Comparison of ENCODE assay signal across 24 mouse cellular contexts in the genomic region with DNA sequence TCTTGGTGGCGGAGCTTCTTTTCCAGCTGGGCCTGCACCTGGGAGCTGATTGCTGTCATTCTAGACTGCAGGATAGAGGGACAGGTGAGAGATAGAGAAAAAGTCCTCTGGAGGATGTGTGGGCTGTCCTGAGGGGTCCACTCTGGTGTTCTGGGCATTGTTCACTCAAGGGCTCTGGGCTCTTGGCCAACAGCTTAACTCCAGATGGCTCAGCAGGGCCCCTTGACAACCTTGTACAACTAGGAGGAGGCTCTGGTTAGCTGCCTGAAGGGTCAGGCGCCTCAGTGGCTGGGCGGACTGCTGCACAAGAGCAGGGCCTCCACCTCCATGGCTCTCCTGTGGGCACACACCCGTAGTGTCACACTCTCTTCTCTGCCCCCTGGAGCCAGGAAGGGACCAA. TPM values are rescaled to one million over a fixed set of nuclear protein-coding genes. Genes with fewer than 3 reads are reported as not detected.
DNase-seq lines count a peak whose midpoint lies in the region; ATAC-seq and TF ChIP-seq lines count a peak whose summit lies in the region.
"Had no signal": no experiment of that assay in that cellular context is flagged by ENCODE, and none has a peak within 500 bp of the region (broad histone marks: within the 10 kb centered on the region; RNA-seq: fewer than 3 reads in every experiment).

No protein-coding gene starts in this region.

- no peak for TF ChIP-seq CTCF in lung, embryonic 14.5 days (IDR thresholded peaks at IDR 0.05; ENCODE audit: low read depth)
- TF ChIP-seq CTCF in brain, embryonic 14.5 days (IDR thresholded peaks at IDR 0.05; ENCODE audit: borderline replicate concordance, extremely low read depth, insufficient read depth, insufficient read length), result no peak

- H3K9ac ChIP-seq in forebrain, embryonic 14.5 days (ENCODE audit: low read length), result no peak overlapping the region
- no peak overlapping the region for H3K9ac ChIP-seq in forebrain, embryonic 15.5 days (replicated peaks)
- H3K9ac ChIP-seq in heart, embryonic 15.5 days, result no peak overlapping the region
- H3K9ac ChIP-seq in lung, embryonic 14.5 days, result no peak overlapping the region
- H3K9ac ChIP-seq: hindbrain, embryonic 12.5 days; liver, embryonic 13.5 days had no signal

- no peak overlapping the region for H3K27ac ChIP-seq in forebrain, embryonic 14.5 days (ENCODE audit: low read depth, low read length)
- no peak overlapping the region for H3K27ac ChIP-seq in forebrain, embryonic 15.5 days (replicated peaks)
- H3K27ac ChIP-seq in heart, embryonic 15.5 days, result peak overlapping the region; percentile 55
- no peak overlapping the region for H3K27ac ChIP-seq in lung, embryonic 14.5 days (ENCODE audit: low read depth)
- H3K27ac ChIP-seq: hindbrain, embryonic 12.5 days; layer of hippocampus, adult 2 months; liver, embryonic 13.5 days had no signal

- 53% methylated on average over 4 of the region's 4 CpGs for whole genome bisulfite sequencing in forebrain, embryonic 14.5 days
- WGBS in forebrain, embryonic 15.5 days, result 52% methylated on average over 4 of the region's 4 CpGs
- 31% methylated on average over 4 of the region's 4 CpGs for WGBS in heart, embryonic 15.5 days
- 55% methylated on average over 4 of the region's 4 CpGs for WGBS in lung, embryonic 14.5 days

- no peak overlapping the region for H3K4me2 ChIP-seq in forebrain, embryonic 14.5 days (ENCODE audit: low read length)
- H3K4me2 ChIP-seq in forebrain, embryonic 15.5 days (replicated peaks), result no peak overlapping the region
- H3K4me2 ChIP-seq in heart, embryonic 15.5 days, result no peak overlapping the region
- no peak overlapping the region for H3K4me2 ChIP-seq in lung, embryonic 14.5 days
- H3K4me2 ChIP-seq: hindbrain, embryonic 12.5 days; liver, embryonic 13.5 days had no signal

- no peaks in the 10 kb centered on the region for H3K9me3 ChIP-seq in forebrain, embryonic 14.5 days (replicated peaks; ENCODE audit: control insufficient read depth, low read length)
- H3K9me3 ChIP-seq in forebrain, embryonic 15.5 days, result no peaks in the 10 kb centered on the region
- no peaks in the 10 kb centered on the region for H3K9me3 ChIP-seq in heart, embryonic 15.5 days (replicated peaks)
- H3K9me3 ChIP-seq in lung, embryonic 14.5 days (ENCODE audit: low read depth, low read length), result no peaks in the 10 kb centered on the region
- H3K9me3 ChIP-seq: hindbrain, embryonic 12.5 days; liver, embryonic 13.5 days had no signal

- ATAC-seq in forebrain, embryonic 14.5 days, result no peak
- no peak for ATAC-seq in forebrain, embryonic 15.5 days (replicated peaks)
- peak; percentile 70 for ATAC-seq in heart, embryonic 15.5 days (replicated peaks; ENCODE audit: insufficient number of reproducible peaks, insufficient read depth, low FRiP score, low read depth)
- ATAC-seq in lung, embryonic 14.5 days (ENCODE audit: insufficient read depth), result peak; percentile 7; the same call in 1 of the 2 replicates

- no peaks in the 10 kb centered on the region for H3K36me3 ChIP-seq in forebrain, embryonic 14.5 days (ENCODE audit: control insufficient read depth, insufficient read depth, low read length)
- no peaks in the 10 kb centered on the region for H3K36me3 ChIP-seq in forebrain, embryonic 15.5 days
- H3K36me3 ChIP-seq in heart, embryonic 15.5 days, result no peaks in the 10 kb centered on the region
- no peaks in the 10 kb centered on the region for H3K36me3 ChIP-seq in lung, embryonic 14.5 days (ENCODE audit: insufficient read depth)
- H3K36me3 ChIP-seq: hindbrain, embryonic 12.5 days; liver, embryonic 13.5 days had no signal

- peak; percentile 50 for DNase-seq in forebrain, embryonic 14.5 days (ENCODE audit: low spot score)
- DNase-seq in heart, postnatal 36 days, result no peak
- DNase-seq in lung, embryonic 14.5 days, result peak; percentile 50
- no peak for DNase-seq in lung, postnatal 14 days
- DNase-seq in brain, embryonic 14.5 days (ENCODE audit: low read depth), result peak; percentile 68
- DNase-seq: adrenal gland, postnatal 10 days; cerebellum, adult 11-12 months; cerebellum, postnatal 25 days; gastrocnemius, postnatal 10 days; kidney, adult 18-20 months; kidney, postnatal 10 days; liver, embryonic 13.5 days; lung, postnatal 10 days; thymus, postnatal 25 days had no signal

- no peaks in the 10 kb centered on the region for H3K27me3 ChIP-seq in forebrain, embryonic 14.5 days (replicated peaks; ENCODE audit: control insufficient read depth, insufficient read depth, low read length)
- no peaks in the 10 kb centered on the region for H3K27me3 ChIP-seq in forebrain, embryonic 15.5 days
- peaks cover 11% of the 10 kb centered on the region for H3K27me3 ChIP-seq in heart, embryonic 15.5 days
- no peaks in the 10 kb centered on the region for H3K27me3 ChIP-seq in lung, embryonic 14.5 days (ENCODE audit: insufficient read depth, low read length)
- H3K27me3 ChIP-seq: hindbrain, embryonic 12.5 days had no signal

- no peaks in the 10 kb centered on the region for H3K4me1 ChIP-seq in forebrain, embryonic 14.5 days (ENCODE audit: control insufficient read depth, insufficient read depth, low read length)
- no peaks in the 10 kb centered on the region for H3K4me1 ChIP-seq in forebrain, embryonic 15.5 days
- peaks cover 41% of the 10 kb centered on the region for H3K4me1 ChIP-seq in heart, embryonic 15.5 days (replicated peaks)
- no peaks in the 10 kb centered on the region for H3K4me1 ChIP-seq in lung, embryonic 14.5 days (ENCODE audit: insufficient read depth)

- intact Hi-C loops in heart, postnatal 36 days (cut with DNase I), result no loop called here

- no peak overlapping the region for H3K4me3 ChIP-seq in forebrain, embryonic 14.5 days (ENCODE audit: low read depth, low read length)
- H3K4me3 ChIP-seq in forebrain, embryonic 15.5 days, result no peak overlapping the region
- H3K4me3 ChIP-seq in heart, embryonic 15.5 days, result no peak overlapping the region
- H3K4me3 ChIP-seq in lung, embryonic 14.5 days (ENCODE audit: low read depth, low read length), result no peak overlapping the region
- H3K4me3 ChIP-seq: erythroblast, embryonic 14.5 days; hindbrain, embryonic 12.5 days; layer of hippocampus, adult 2 months; liver, embryonic 13.5 days had no signal

- no peak for TF ChIP-seq POLR2A in brain, embryonic 14.5 days (IDR thresholded peaks at IDR 0.05; ENCODE audit: borderline replicate concordance, extremely low read depth, insufficient read depth, insufficient read length, poor library complexity, severe bottlenecking)

RNA-seq across cellular contexts. Expression of a gene that starts 36.1 kb away (rescaled TPM):
- polyA plus RNA-seq in forebrain, embryonic 14.5 days (2014; fragmentation: Nextera tagmentation; extraction: Ambion mirVana), result 0.78 and 0.88 TPM in 2 replicates
- polyA plus RNA-seq in forebrain, embryonic 15.5 days (2015; fragmentation: Nextera tagmentation; extraction: Ambion mirVana), result 0.94 and 1.5 TPM in 2 replicates
- 2.1 and 3.5 TPM in 2 replicates for polyA plus RNA-seq in heart, embryonic 15.5 days (2015; fragmentation: Nextera tagmentation; extraction: Ambion mirVana)
- under 1 TPM; 0.41 to 0.61 TPM for total RNA-seq in heart, postnatal 36 days (2021)
- 4.3 and 4.8 TPM in 2 replicates for polyA plus RNA-seq in lung, embryonic 14.5 days (2014; fragmentation: Nextera tagmentation; extraction: Ambion mirVana)
- polyA plus RNA-seq in brain, embryonic 14.5 days (2012; rRNA removed), result 2.3 and 3.0 TPM in 2 replicates

RNA-seq across cellular contexts. Expression of a gene that starts 58.3 kb away (rescaled TPM):
- polyA plus RNA-seq in forebrain, embryonic 14.5 days (2014; fragmentation: Nextera tagmentation; extraction: Ambion mirVana), result not detected in 2 replicates
- not detected in 2 replicates for polyA plus RNA-seq in forebrain, embryonic 15.5 days (2015; fragmentation: Nextera tagmentation; extraction: Ambion mirVana)
- not detected in 2 replicates for polyA plus RNA-seq in heart, embryonic 15.5 days (2015; fragmentation: Nextera tagmentation; extraction: Ambion mirVana)
- not detected for total RNA-seq in heart, postnatal 36 days (2021)
- not detected in 2 replicates for polyA plus RNA-seq in lung, embryonic 14.5 days (2014; fragmentation: Nextera tagmentation; extraction: Ambion mirVana)
- not detected in 2 replicates for polyA plus RNA-seq in brain, embryonic 14.5 days (2012; rRNA removed)
- total RNA-seq: adrenal gland, postnatal 10 days; gastrocnemius, postnatal 10 days; layer of hippocampus, adult 2 months; left cerebral cortex, adult 18-20 months; neutrophil, adult 5-6 weeks had no signal
- polyA plus RNA-seq: erythroblast, embryonic 14.5 days; frontal cortex, adult 2 months; hindbrain, embryonic 12.5 days; limb, embryonic 11.5 days; liver, embryonic 13.5 days; testis, adult 2 months had no signal

Comparison
In these comparisons a context has a peak if more than half of its experiments do, and no peak if none do; other contexts are left out.
1. DNase-seq: peak in forebrain, embryonic 14.5 days (single experiment), lung, embryonic 14.5 days (single experiment) and brain, embryonic 14.5 days (single experiment); none in heart, postnatal 36 days (0 of 2) and lung, postnatal 14 days (single experiment).
2. ATAC-seq: peak in heart, embryonic 15.5 days (single experiment) and lung, embryonic 14.5 days (single experiment); none in forebrain, embryonic 14.5 days (single experiment) and forebrain, embryonic 15.5 days (single experiment).